Mouse (Mus musculus) layer of hippocampus, postnatal 14 days (tissue): ENCODE measurements at regions not wholly inside any gene's neighbourhood (a gene's known extent, or its start where the extent isn't known, plus 50 kb on each side); places are given as distances from the start of the nearest gene placed in this dataset.

Source experiments
- DNase-seq, 2 experiments: peaks; one replicate each; pipeline ENCODE4 v3.0.0; 2021 to 2022; ENCODE audit warnings: low spot score in 2 of 2, mixed read lengths in 1 of 2

DNA sequence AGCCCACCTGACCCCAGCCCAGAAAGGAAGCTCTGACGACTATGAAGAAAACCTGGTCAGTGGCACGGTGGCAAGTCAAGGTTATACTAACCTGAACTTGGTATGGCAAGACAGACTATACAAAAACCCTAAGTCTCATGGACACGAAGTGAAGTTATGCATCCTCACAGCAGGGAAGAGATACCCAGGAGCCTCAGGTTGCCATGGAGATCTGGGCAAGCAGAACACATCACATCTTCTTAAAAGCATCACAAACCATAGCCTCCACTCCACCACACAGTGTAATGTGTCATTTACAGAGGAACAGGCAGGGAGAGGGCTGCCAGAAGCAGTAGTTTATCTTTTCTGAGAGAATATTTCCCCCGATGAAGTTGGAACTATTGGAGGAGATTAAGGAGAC is 146.5 kb downstream of the Slc39a8 start:
- peak; percentile 23 to 31 for DNase-seq

DNA sequence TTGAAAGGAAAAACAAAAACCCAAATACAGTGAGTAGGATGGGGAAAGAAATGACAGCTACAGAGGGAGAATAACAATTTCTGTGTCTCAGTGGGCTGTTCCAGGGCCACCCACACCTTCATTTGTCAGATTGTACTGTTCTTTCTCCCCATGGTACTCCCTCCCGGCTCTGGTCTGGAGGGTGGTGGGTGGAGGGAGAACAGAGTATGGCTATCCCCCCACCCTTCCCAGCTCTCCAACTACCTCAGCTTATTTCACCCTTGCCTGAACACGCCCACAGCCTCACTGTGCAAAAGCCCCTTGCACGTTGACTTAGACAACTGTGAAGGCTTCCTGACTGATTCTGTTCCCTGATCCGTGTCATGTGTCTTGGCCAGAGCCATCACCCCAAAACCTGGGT is 147.3 kb downstream of the Slc39a8 start:
- peak; percentile 20 to 80 for DNase-seq

DNA sequence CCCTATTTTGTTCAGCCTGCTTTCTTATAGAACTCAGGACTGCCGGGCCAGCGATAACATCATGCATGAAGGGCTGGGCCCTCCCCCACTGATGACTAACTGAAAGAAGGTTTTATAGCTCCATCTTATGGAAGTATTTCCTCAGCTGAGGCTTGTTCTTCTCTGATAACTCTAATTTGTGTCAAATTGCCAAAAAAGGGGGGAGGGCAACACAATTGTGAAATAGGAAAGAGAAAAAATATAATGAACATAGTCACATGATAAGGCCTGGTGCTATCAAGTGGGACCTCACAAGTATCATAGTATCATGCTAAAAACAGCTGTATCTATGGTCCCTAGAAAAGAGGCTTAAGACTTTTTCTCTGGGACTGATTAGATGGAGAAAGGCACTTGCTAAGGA is 148.2 kb downstream of the Slc39a8 start:
- no peak for DNase-seq

DNA sequence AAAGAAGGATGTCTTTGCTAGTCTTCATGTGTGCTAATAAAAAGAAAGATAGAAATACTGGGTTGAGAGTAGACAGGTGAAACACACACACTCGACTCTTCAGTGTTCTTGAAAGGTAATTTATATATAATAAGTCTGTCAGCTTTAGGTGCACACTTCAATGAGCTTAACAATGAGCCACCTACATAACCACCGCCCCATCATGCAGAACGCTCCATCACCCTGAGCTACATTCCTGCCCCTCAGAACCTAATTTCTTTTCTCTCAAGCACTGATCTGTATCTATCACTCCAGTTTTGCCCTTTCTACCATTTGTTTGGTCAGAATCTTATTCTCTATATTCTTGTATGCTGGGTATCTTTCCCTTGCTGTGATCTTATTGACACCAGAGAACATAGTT is 148.8 kb downstream of the Slc39a8 start:
- DNase-seq, result no peak

DNA sequence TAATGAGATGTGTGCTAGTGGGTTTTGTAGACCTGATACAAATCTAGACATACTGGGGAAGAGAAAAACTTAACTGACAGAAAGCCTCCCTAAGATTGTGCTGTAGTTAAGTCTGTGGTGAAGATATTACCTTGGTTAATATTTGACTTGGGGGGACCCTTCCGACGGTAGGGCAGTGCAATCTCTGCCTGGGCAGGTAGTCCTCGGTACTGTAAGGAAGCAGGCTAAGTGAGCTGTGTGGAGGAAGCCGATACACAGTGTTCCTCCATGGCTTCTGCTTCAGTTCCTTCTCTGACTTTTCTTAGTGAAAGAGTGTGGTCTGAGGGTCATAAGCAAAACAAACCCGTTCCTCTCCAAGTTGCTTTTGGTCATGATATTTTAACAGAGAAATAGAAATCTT is 149.7 kb downstream of the Slc39a8 start:
- DNase-seq, result no peak

DNA sequence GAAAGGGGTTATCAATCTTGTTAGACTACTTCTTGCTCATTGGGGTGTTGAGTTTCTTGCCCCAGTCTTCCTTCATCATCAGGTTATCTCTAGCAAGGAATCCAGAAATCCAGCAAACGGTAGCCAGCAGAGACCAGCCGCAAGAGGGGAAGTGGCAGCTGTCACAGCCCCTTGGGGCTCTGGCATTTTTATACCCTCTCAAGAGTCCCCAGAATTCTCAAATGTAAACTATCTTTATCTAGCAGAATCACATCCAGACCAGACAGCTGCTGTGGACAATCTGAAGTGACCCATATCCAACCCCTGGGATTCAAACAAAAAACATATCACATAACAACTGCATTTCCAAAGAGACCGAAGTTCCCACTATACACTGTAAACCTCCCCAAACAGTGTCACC is 162.1 kb downstream of the Slc39a8 start:
- no peak for DNase-seq

DNA sequence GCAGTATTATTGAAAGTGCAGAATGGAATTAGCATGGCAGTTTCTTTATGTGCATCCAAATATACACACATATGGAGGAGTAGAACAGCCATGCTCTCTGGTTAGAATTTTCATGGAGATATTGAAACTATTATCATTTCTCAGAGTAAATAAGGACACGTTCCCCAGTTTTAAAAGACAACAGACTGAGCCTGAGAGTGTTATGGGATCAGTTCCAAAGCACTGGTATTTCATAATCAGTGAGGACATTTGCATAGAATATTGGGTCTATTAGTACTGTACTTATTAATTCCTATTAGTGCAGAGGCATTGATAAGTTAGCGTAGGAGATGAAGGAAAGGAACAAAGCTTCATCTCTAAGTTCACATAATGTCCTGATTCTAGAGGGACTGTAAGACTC is 164.2 kb downstream of the Slc39a8 start:
- peak in 1 of 2 experiments; percentile 54 for DNase-seq

DNA sequence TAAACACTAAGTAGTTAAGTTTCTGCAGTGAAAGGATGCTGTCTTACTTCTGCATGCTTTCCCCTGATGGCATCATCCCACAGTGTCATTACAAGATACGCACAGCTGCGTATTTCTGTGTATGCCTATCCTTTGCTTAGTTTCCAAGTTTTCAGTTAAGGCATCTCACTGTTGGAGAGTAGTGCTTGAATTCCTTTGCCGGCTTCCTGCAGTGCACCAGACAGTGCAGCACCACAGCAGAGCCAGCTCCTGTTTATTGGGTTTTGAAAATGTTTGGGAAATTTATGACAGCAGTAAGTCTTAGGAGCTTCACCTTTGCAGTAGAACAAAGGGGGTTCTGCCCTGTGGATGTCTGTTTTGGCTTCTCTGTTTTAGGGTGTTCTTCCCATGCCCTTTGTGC is 165.3 kb downstream of the Slc39a8 start:
- DNase-seq, result peak in 1 of 2 experiments; percentile 18

DNA sequence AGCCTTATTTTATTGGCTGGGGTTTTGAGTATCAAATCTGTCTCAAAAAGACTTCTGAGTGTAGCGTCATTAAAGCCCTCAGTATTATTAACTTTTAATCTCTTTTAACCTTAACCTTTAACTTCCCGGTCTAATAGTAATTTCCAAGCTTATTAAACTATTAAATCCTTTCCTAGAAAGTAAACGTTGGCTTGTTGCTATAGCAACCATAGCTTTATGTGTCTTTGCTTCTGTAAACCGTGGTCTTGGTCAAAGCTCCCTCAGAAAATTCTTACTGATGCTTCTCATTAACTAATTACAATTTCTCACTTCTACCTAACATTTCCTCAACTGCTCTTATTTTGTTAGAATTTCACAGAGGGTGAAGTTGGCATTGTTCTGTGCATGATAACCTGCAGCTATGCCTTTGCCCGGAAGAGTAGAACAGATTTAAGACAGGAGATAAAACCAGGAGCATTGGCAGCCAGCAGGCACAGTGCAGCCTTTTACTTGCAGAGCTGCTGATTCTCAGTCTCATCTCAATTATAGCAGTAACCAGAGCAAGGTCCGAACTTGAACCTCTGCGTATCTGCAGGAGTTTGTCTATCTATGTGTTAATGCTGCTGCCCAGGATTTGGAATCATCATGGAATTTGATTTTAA is 165.9 kb downstream of the Slc39a8 start:
- DNase-seq, result no peak

DNA sequence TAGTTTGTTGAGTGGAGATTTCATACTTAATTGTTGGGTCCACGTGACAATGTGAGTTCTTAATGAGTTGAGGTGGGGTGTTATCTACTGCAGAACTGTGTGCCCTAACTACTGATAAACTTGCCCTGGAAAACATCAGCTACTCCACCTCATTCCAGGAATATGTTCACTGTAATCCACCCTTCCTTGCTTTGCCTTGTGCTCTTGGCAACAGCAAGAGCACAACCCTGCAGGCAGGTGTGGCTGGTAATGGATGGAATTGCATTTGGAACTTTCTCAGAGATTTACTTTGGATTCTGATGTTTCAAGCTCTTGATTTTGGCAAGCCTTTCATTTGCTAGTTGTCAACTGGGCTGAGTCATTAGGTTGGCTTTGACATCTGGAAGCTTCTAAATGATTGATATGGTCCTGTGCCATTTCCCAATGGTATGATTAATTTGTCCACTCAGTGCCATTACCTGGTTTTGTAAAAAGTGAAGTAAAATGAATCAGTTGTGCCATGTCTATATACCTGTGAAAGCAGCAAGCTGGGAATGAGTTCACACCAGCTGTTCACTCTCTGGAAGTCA is 175.6 kb downstream of the Slc39a8 start:
- DNase-seq, result no peak
